Mouse (Mus musculus) kidney, adult 2 months (tissue): ENCODE measurements around the gene B3gat3.

Source experiments
- CTCF ChIP-seq: fragments of 200-500 bp; conservative IDR thresholded peaks from 2 replicates; pipeline ENCODE4 v1.5.1; 2011; ENCODE audit warnings: low read depth, mild to moderate bottlenecking, control low read depth, low read length, moderate library complexity, mixed read lengths; ENCODE audit not compliant: insufficient read depth, insufficient read length
- POLR2A ChIP-seq: fragments of 200-500 bp; IDR thresholded peaks from one replicate; pipeline ENCODE4 v1.6.1; 2011; ENCODE audit warnings: low read depth, low read length, control low read depth

GRCm38 (mm10) chr19:8911810-8912209, 8.4 kb upstream of the B3gat3 start:
- TF ChIP-seq POLR2A: no peak
- no peak for TF ChIP-seq CTCF
